In the genomic region with DNA sequence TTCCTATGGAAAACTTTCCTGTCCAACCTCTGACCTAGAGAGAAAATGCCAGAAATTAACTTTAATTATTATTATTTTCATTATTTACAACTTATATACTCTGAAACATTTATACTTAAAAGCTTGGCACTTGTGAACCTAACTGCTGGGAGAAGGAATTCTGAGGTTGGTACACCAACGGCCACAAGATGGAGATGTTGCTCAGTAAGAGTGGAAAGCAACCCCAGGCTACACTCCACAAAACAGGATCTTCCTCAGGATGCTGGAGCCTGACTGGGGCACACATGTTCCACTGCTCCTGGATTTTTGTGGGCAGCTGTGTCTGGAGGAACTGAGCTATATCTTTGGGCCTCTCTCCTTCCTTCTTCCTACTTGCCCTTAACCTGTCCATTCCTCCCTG, we compare ENCODE assay signal across 9 mouse cellular contexts. TPM values are rescaled to one million over a fixed set of nuclear protein-coding genes. Genes with fewer than 3 reads are reported as not detected.
DNase-seq lines count a peak whose midpoint lies in the region; ATAC-seq and TF ChIP-seq lines count a peak whose summit lies in the region.
"Had no signal": no experiment of that assay in that cellular context is flagged by ENCODE, and none has a peak within 500 bp of the region (broad histone marks: within the 10 kb centered on the region; RNA-seq: fewer than 3 reads in every experiment).

No protein-coding gene starts in this region.

- peak; percentile 64 for TF ChIP-seq CTCF in lung, embryonic 14.5 days (IDR thresholded peaks at IDR 0.05; ENCODE audit: low read depth)

- H3K36me3 ChIP-seq in midbrain, embryonic 11.5 days (ENCODE audit: control insufficient read depth, insufficient read depth, low read length) = peaks cover 3% of the 10 kb centered on the region; the same call in 1 of the 2 replicates
- peaks cover 35% of the 10 kb centered on the region for H3K36me3 ChIP-seq in midbrain, embryonic 15.5 days (replicated peaks)
- H3K36me3 ChIP-seq in lung, embryonic 14.5 days (ENCODE audit: insufficient read depth) = peaks cover 52% of the 10 kb centered on the region

- no peak overlapping the region for H3K9ac ChIP-seq in midbrain, embryonic 11.5 days (ENCODE audit: low read length)
- no peak overlapping the region for H3K9ac ChIP-seq in midbrain, embryonic 15.5 days
- H3K9ac ChIP-seq in lung, embryonic 14.5 days = no peak overlapping the region
- H3K9ac ChIP-seq: heart, embryonic 13.5 days had no signal

- no peak for ATAC-seq in midbrain, embryonic 11.5 days (ENCODE audit: low FRiP score)
- ATAC-seq in midbrain, embryonic 15.5 days (replicated peaks) = no peak
- ATAC-seq in lung, embryonic 14.5 days (ENCODE audit: insufficient read depth) = no peak; the same call in 1 of the 2 replicates

- H3K9me3 ChIP-seq in midbrain, embryonic 11.5 days (ENCODE audit: control insufficient read depth, low read length) = no peaks in the 10 kb centered on the region
- H3K9me3 ChIP-seq in midbrain, embryonic 15.5 days = no peaks in the 10 kb centered on the region
- no peaks in the 10 kb centered on the region for H3K9me3 ChIP-seq in lung, embryonic 14.5 days (ENCODE audit: low read depth, low read length)
- H3K9me3 ChIP-seq: heart, embryonic 13.5 days had no signal

- no peaks in the 10 kb centered on the region for H3K27me3 ChIP-seq in midbrain, embryonic 11.5 days (ENCODE audit: control insufficient read depth, insufficient read depth, low read length)
- H3K27me3 ChIP-seq in midbrain, embryonic 15.5 days (replicated peaks) = no peaks in the 10 kb centered on the region
- no peaks in the 10 kb centered on the region for H3K27me3 ChIP-seq in lung, embryonic 14.5 days (ENCODE audit: insufficient read depth, low read length)
- H3K27me3 ChIP-seq: heart, embryonic 13.5 days had no signal

- no peak overlapping the region for H3K4me3 ChIP-seq in midbrain, embryonic 11.5 days (ENCODE audit: low read depth, low read length)
- H3K4me3 ChIP-seq in midbrain, embryonic 15.5 days = no peak overlapping the region
- no peak overlapping the region for H3K4me3 ChIP-seq in lung, embryonic 14.5 days (ENCODE audit: low read depth, low read length)
- H3K4me3 ChIP-seq: heart, embryonic 13.5 days had no signal

- no peak overlapping the region for H3K27ac ChIP-seq in midbrain, embryonic 11.5 days (ENCODE audit: low read depth, low read length)
- H3K27ac ChIP-seq in midbrain, embryonic 15.5 days = no peak overlapping the region
- H3K27ac ChIP-seq in lung, embryonic 14.5 days (ENCODE audit: low read depth) = no peak overlapping the region
- H3K27ac ChIP-seq: heart, embryonic 13.5 days had no signal

- WGBS in midbrain, embryonic 11.5 days = 23% methylated on average over 1 of the region's 1 CpGs
- WGBS in midbrain, embryonic 15.5 days = 15% methylated on average over 1 of the region's 1 CpGs
- 22% methylated on average over 1 of the region's 1 CpGs for WGBS in lung, embryonic 14.5 days

- H3K4me1 ChIP-seq in midbrain, embryonic 11.5 days (ENCODE audit: control insufficient read depth, insufficient read depth, low read length) = no peaks in the 10 kb centered on the region
- H3K4me1 ChIP-seq in midbrain, embryonic 15.5 days = no peaks in the 10 kb centered on the region
- H3K4me1 ChIP-seq in lung, embryonic 14.5 days (ENCODE audit: insufficient read depth) = no peaks in the 10 kb centered on the region
- H3K4me1 ChIP-seq: heart, embryonic 13.5 days had no signal

- no peak overlapping the region for H3K4me2 ChIP-seq in midbrain, embryonic 11.5 days
- H3K4me2 ChIP-seq in midbrain, embryonic 15.5 days = no peak overlapping the region
- H3K4me2 ChIP-seq in lung, embryonic 14.5 days = no peak overlapping the region
- H3K4me2 ChIP-seq: heart, embryonic 13.5 days had no signal

- peak; percentile 20 for DNase-seq in cerebellum, adult 9-10 months
- no peak for DNase-seq in cerebellum, adult 8-10 months
- DNase-seq in midbrain, embryonic 11.5 days (ENCODE audit: low spot score, missing footprints) = peak; percentile 92
- DNase-seq in frontal cortex, postnatal 25 days (ENCODE audit: low spot score in 2 of 2) = peak; percentile 27 to 36
- DNase-seq in lung, embryonic 14.5 days = peak; percentile 72
- no peak for DNase-seq in spleen, postnatal 4 days (ENCODE audit: low spot score in 2 of 2)
- no peak for DNase-seq in ovary, postnatal 36 days (ENCODE audit: low spot score)

RNA-seq across cellular contexts. Expression of a gene that starts 21.8 kb away (rescaled TPM):
- 91.0 and 107 TPM in 2 replicates for polyA plus RNA-seq in midbrain, embryonic 11.5 days (2014; fragmentation: Nextera tagmentation; extraction: Ambion mirVana)
- 107 and 110 TPM in 2 replicates for polyA plus RNA-seq in midbrain, embryonic 15.5 days (2015; fragmentation: Nextera tagmentation; extraction: Ambion mirVana)
- polyA plus RNA-seq in lung, embryonic 14.5 days (2014; fragmentation: Nextera tagmentation; extraction: Ambion mirVana) = 181 TPM in 2 replicates

RNA-seq across cellular contexts. Expression of a gene that starts 21.9 kb away (rescaled TPM):
- polyA plus RNA-seq in midbrain, embryonic 11.5 days (2014; fragmentation: Nextera tagmentation; extraction: Ambion mirVana) = 27.8 and 31.9 TPM in 2 replicates
- 10.1 and 12.5 TPM in 2 replicates for polyA plus RNA-seq in midbrain, embryonic 15.5 days (2015; fragmentation: Nextera tagmentation; extraction: Ambion mirVana)
- polyA plus RNA-seq in lung, embryonic 14.5 days (2014; fragmentation: Nextera tagmentation; extraction: Ambion mirVana) = 20.1 and 20.5 TPM in 2 replicates

Comparison
In these comparisons a context has a peak if more than half of its experiments do, and no peak if none do; other contexts are left out.
1. DNase-seq: peak in cerebellum, adult 9-10 months (single experiment), midbrain, embryonic 11.5 days (single experiment), frontal cortex, postnatal 25 days (2 of 2) and lung, embryonic 14.5 days (single experiment); none in cerebellum, adult 8-10 months (single experiment), spleen, postnatal 4 days (0 of 2) and ovary, postnatal 36 days (single experiment).